Mouse (Mus musculus) limb, embryonic 12.5 days (tissue): ENCODE data around the gene 1110004F10Rik. TPM values are rescaled to one million over a fixed set of nuclear protein-coding genes. Genes with fewer than 3 reads are reported as not detected.

ENCODE experiments used
- ATAC-seq: fragments of 200-750 bp; cut with Nextera tagmentation; 2 replicates; pipeline ENCODE4 v1.8.0; 2017; ENCODE audit warnings: low read depth, moderate TSS enrichment; ENCODE audit not compliant: insufficient number of reproducible peaks, insufficient read depth, low FRiP score, low TSS enrichment
- H3K27ac ChIP-seq: fragments of 300-500 bp; sonication (generic); 2 replicates; pipeline ENCODE4 v1.5.1; 2016; ENCODE audit warnings: mild to moderate bottlenecking, moderate library complexity
- H3K27me3 ChIP-seq: fragments of 300-500 bp; sonication (generic); 2 replicates; pipeline ENCODE4 v1.6.1; 2016; ENCODE audit warnings: mild to moderate bottlenecking, moderate library complexity
- H3K36me3 ChIP-seq: fragments of 300-500 bp; sonication (generic); 2 replicates; pipeline ENCODE4 v1.6.1; 2016; ENCODE audit warnings: mild to moderate bottlenecking, moderate library complexity
- H3K4me1 ChIP-seq: fragments of 300-500 bp; sonication (generic); replicated peaks from 2 replicates; pipeline ENCODE4 v1.6.1; 2016
- H3K4me2 ChIP-seq: fragments of 300-500 bp; sonication (generic); 2 replicates; pipeline ENCODE4 v1.6.1; 2016; ENCODE audit warnings: mild to moderate bottlenecking, moderate library complexity
- H3K4me3 ChIP-seq: fragments of 300-500 bp; sonication (generic); replicated peaks from 2 replicates; pipeline ENCODE4 v1.5.1; 2016; ENCODE audit warnings: mild to moderate bottlenecking
- H3K9ac ChIP-seq: fragments of 300-500 bp; sonication (generic); replicated peaks from 2 replicates; pipeline ENCODE4 v1.6.1; 2016; ENCODE audit warnings: mild to moderate bottlenecking, moderate library complexity
- H3K9me3 ChIP-seq: fragments of 300-500 bp; sonication (generic); 2 replicates; pipeline ENCODE4 v1.6.1; 2016; ENCODE audit warnings: mild to moderate bottlenecking, moderate library complexity
- WGBS: fragments of 180-500 bp; shearing (Covaris S2); methylation state at CpG from one replicate; pipeline ENCODE4 v1.1.7; 2016; 5-methylcytosine and 5-hydroxymethylcytosine counted together
- polyA plus RNA-seq: library from polyadenylated mRNA; unstranded; fragments of >200 nt; fragmentation: Nextera tagmentation; extraction: Ambion mirVana; gene quantifications from 2 replicates; pipeline ENCODE4 v1.2.1, GENCODE M21; 2016

The 1110004F10Rik gene
- polyA plus RNA-seq, 1 experiment from 2014 or later = 318 TPM

GRCm38 (mm10) chr7:116149568-116149967 is 110.4 kb downstream of the 1110004F10Rik start:
- Histone ChIP-seq H3K4me2 (no peak overlapping the region), H3K36me3 (no peaks in the 10 kb centered on the region), H3K9ac (no peak overlapping the region), H3K4me1 (no peaks in the 10 kb centered on the region), H3K27me3 (no peaks in the 10 kb centered on the region), H3K4me3 (no peak overlapping the region), H3K9me3 (no peaks in the 10 kb centered on the region), H3K27ac (no peak overlapping the region)
- no peak for ATAC-seq
- 61% methylated on average over 4 of the region's 4 CpGs for WGBS

GRCm38 (mm10) chr7:116153781-116154368 is 114.7 kb downstream of the 1110004F10Rik start:
- H3K27me3 ChIP-seq = no peaks in the 10 kb centered on the region
- no peak overlapping the region for H3K4me2 ChIP-seq
- no peaks in the 10 kb centered on the region for H3K9me3 ChIP-seq
- H3K4me3 ChIP-seq = no peak overlapping the region
- no peak for ATAC-seq
- no peaks in the 10 kb centered on the region for H3K36me3 ChIP-seq
- no peak overlapping the region for H3K27ac ChIP-seq
- 64% methylated on average over 2 of the region's 2 CpGs for WGBS
- H3K4me1 ChIP-seq = no peaks in the 10 kb centered on the region
- no peak overlapping the region for H3K9ac ChIP-seq

Other genes with a start within 250 kb of the 1110004F10Rik start
- gene Sox6, start 601 bp upstream of the 1110004F10Rik start, polyA plus RNA-seq = 77.9 and 91.5 TPM in 2 replicates
- gene Gm4353, start 45.2 kb downstream of the 1110004F10Rik start, polyA plus RNA-seq = 1.5 and 1.6 TPM in 2 replicates